Mouse (Mus musculus) mouse embryonic stem cell (cell line): Measurements from ENCODE around the gene Fcgrt.

Experiments
- in situ Hi-C, 2 experiments: fragments of 300-500 bp; cut with MboI; formaldehyde crosslinking; loops; 1 replicate in 1 of 2; 3 replicates in 1 of 2; pipeline ENCODE4 v1.14.3; 2019 to 2020; ENCODE audit warnings: low sequenced_read_pairs in 2 of 2, low pct_unique_long_range_greater_than_20kb in 1 of 2, mixed read lengths in 1 of 2; ENCODE audit not compliant: unreplicated experiment in 1 of 2

Fcgrt gene

DNA sequence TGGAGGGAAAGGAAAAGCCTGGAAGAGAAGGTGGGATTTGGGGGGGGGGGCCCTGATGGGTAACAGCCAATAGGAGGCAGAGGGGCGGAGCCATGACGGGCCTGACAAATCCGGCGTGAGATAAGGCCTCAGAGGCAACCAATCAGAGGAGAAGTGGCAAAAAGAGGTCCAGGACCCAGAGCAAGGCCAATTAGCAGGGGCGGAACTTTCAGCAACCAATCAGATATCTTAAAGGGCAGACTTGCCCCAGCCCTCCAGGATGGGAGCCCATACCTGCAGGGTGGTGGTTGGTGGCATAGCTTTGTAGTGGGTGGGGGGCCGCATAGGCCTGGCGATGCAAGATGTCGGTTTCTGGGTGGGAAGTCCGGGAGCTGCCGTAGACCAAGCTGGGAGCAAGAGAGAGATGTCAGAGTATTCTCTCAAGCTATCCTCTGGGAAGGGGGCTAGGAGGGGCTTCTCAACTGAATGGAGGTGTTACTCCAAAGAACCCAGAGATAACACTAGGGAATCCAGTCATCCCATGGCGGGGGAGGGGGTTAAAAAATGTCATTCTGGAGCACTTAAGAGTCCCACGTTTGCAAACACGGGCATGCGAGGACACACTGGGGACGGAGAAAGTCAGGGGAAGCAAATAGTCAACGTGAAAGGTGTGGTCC, 52.6 kb downstream of the Fcgrt start:
- in situ Hi-C loops = no loop called here

DNA sequence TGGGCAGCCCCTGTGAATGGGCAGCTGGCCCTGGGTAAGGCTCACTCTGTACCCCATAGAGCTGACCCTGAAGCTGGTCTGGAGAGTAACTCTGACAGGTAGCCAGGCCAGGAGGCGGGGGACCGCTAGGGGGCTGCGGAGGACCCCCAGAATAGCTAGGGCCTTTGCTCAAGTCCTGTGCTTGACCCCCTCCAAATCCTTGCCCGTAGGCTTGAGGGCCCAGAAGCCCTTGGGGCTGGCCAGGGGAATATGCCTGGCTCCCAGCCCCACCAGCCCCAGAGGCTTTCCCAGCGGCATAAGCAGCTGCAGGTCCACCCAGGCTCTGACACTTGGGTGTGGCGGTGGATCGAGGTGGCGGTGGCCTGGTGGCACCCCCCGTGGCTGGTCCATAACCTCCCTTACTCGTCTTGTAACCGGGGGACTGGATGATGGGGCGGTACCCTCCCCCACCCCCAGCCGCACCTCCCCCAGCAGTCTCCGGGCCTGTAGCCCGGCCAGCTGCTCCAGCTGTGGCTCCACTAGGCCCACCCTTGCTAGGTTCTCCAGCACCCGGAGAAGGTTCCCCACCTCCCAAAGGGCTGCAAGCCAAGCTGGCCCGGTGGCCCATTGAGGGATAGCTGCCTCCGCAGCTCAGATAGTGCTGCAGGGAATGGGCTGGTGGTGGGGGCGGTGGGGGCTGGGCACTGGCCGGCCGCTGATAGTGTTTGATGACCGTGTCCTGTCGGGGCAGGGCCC, 54.6 kb downstream of the Fcgrt start:
- in situ Hi-C loops = no loop called here

DNA sequence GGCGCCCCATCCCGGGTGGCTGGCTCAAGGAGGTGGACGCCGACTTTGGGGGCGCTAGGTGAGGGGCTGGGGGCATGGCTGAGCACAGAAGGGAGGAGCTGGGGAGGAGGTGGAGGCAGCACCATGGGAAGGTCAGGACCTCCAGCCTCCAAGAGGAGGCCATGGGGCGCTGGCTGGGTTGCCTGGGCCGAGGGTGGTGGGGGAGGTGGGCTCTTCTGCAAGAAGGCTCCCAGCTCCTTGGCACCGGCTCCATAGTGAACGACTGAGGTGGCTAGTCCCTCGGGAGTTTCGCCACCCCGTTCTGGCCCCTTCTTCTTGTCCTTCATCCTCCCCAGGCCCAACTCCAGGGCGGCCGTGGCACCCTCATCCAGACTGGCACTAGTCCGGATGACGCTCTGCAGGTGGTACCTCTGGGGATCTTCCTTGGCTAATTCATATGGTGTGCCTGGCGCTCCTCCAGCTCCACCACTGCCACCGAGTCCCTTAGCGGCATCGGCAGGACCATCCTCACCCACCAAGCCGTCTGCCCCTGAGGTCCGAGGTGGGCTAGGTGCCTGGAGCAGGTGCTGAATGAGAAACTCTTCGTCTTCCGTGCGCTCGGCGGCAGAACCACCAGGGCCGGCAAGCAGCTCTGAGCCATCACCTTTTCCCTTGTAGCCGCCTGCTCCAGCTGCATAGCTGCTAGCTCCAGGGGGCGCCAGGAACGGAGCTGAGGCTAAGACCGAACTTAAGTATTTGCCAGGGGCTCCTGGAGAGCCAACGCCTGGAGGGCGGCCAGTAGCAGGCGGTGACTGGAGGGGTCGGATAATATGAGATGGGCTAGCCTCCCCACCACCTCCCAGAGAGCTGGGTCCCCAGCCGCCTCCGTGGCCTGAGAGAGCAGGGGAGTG, 55.4 kb downstream of the Fcgrt start:
- in situ Hi-C loops = no loop called here

DNA sequence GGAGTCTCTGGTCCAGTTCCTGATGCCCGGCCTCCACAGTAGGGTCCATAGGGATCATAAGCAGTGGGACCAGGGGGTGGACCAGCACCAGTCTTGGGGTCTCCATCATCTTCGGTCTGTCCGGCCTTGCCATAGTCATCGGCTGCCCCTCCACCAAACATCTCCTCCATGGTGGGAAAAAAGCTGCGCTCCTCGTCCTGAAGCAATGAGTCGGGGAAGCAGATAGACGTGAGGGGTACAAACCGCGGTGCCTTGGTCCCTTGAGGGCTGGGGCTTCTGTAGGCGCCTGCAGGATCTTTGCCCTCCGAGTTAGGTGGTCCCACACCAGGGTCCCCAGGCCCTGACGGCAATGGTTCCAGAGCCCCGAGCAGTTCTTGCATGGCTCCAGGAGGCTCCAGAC, 56.2 kb downstream of the Fcgrt start:
- in situ Hi-C loops = no loop called here

- in situ Hi-C loops = no loop called here
These were observed 56.7 kb downstream of the Fcgrt start for GRCm38 (mm10) chr7:45046853-45047350.

- in situ Hi-C loops = no loop called here
These were observed 57.9 kb downstream of the Fcgrt start for GRCm38 (mm10) chr7:45045741-45046140.

DNA sequence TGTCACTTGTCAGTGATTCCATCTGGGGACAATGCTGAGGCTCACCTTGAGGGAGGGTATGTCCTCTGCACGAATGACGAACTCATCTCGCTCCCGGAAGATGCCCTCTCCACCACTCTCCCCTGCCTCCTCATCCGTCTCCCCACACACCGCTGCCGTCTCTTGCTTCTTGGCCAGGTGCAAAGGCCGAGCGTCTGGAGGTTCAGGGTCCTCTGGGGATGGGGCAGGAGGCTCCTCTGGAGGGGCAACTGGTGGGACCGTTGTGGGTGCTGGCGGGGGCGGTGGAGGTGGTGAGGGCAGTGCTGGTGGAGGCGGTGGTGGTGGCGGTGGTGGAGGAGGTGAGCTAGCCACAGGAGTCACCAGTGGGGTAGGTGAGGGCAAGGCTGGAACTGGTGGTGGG, 60.3 kb downstream of the Fcgrt start:
- in situ Hi-C loops = no loop called here
